Mouse (Mus musculus): ENCODE measurements around the gene Prkch. TPM values are rescaled to one million over a fixed set of nuclear protein-coding genes. Genes with fewer than 3 reads are reported as not detected.

The Prkch gene
- polyA plus RNA-seq, 1 experiment from 2014 or later: 11.2 TPM

- Histone ChIP-seq H3K9ac (ENCODE audit: low read depth, low read length) (no peak overlapping the region), H3K4me1 (replicated peaks; ENCODE audit: insufficient read depth, low read length) (no peaks in the 10 kb centered on the region), H3K9me3 (replicated peaks; ENCODE audit: low read length) (no peaks in the 10 kb centered on the region), H3K36me3 (ENCODE audit: insufficient read depth, low read length) (no peaks in the 10 kb centered on the region), H3K4me2 (ENCODE audit: low read length) (no peak overlapping the region), H3K4me3 (replicated peaks; ENCODE audit: low read depth, low read length) (no peak overlapping the region), H3K27ac (no peak overlapping the region), H3K27me3 (ENCODE audit: insufficient read depth, low read length) (no peaks in the 10 kb centered on the region)
- DNase-seq (ENCODE audit: low spot score) (no peak), ATAC-seq (replicated peaks; ENCODE audit: low FRiP score, low read depth) (no peak)
- 91% methylated on average over 11 of the region's 11 CpGs for WGBS
- TF ChIP-seq CTCF (IDR thresholded peaks at IDR 0.05; ENCODE audit: low read depth): no peak
Observed at GRCm38 (mm10) chr12:73777673-73778072, 193.1 kb downstream of the Prkch start.

DNA sequence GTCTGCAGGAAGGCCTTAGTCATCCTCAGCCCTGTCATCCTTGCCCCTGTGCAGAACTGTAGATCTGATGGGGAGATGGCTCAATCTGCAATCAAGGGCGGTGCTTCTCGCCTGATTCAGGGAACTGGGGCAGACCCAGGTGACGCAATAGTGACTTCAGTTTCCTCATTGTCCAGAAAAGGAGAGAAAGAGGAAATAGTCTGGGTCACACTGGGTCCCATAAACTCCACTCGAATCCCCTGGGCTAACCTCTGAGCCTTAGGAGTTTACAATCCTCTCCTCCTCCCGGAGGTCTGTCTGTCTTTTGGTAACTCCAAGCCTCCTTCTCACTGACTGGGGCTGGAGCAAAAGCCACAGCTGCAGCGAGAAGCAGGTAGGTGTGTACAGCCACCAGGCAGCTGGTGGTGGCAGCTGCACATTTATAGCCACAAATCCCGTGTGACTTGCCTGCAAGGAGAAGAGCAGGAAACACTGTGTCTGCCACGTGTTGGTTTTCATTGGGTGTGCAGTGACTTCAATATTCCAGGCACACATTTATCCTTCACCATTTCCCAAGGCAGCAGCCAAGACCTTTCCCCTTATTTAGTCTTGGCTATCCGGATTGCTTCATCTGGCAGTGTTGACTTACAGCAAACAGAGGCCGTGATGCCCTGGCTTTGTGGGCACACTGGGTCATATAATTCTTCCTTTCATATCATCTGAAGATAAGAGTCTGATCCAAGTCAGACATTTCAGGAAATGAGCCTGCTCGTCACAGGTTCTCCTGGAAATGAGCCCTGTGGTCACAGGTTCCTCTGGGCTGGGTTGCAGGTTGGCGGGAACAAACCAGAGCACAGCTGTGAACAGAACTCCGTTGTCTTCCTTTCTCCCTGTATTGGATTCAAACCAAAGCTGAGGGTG lies 195.0 kb downstream of the Prkch start:
- Histone ChIP-seq H3K27me3 (ENCODE audit: insufficient read depth, low read length) (no peaks in the 10 kb centered on the region), H3K4me3 (replicated peaks; ENCODE audit: low read depth, low read length) (no peak overlapping the region), H3K9ac (ENCODE audit: low read depth, low read length) (no peak overlapping the region), H3K4me2 (ENCODE audit: low read length) (no peak overlapping the region), H3K36me3 (ENCODE audit: insufficient read depth, low read length) (no peaks in the 10 kb centered on the region), H3K4me1 (replicated peaks; ENCODE audit: insufficient read depth, low read length) (no peaks in the 10 kb centered on the region), H3K9me3 (replicated peaks; ENCODE audit: low read length) (no peaks in the 10 kb centered on the region), H3K27ac (no peak overlapping the region)
- no peak for ATAC-seq (replicated peaks; ENCODE audit: low FRiP score, low read depth)
- no peak for TF ChIP-seq CTCF (IDR thresholded peaks at IDR 0.05; ENCODE audit: low read depth)
- no peak for DNase-seq (ENCODE audit: low spot score)
- 44% methylated on average over 13 of the region's 13 CpGs for WGBS

- H3K4me1 ChIP-seq (replicated peaks; ENCODE audit: insufficient read depth, low read length): no peaks in the 10 kb centered on the region
- no peak overlapping the region for H3K4me2 ChIP-seq (ENCODE audit: low read length)
- H3K27ac ChIP-seq: no peak overlapping the region
- no peak overlapping the region for H3K4me3 ChIP-seq (replicated peaks; ENCODE audit: low read depth, low read length)
- no peak for TF ChIP-seq CTCF (IDR thresholded peaks at IDR 0.05; ENCODE audit: low read depth)
- H3K9me3 ChIP-seq (replicated peaks; ENCODE audit: low read length): no peaks in the 10 kb centered on the region
- ATAC-seq (replicated peaks; ENCODE audit: low FRiP score, low read depth) (no peak), DNase-seq (ENCODE audit: low spot score) (no peak)
- no peaks in the 10 kb centered on the region for H3K36me3 ChIP-seq (ENCODE audit: insufficient read depth, low read length)
- no peaks in the 10 kb centered on the region for H3K27me3 ChIP-seq (ENCODE audit: insufficient read depth, low read length)
- 90% methylated on average over 6 of the region's 6 CpGs for WGBS
- no peak overlapping the region for H3K9ac ChIP-seq (ENCODE audit: low read depth, low read length)
Observed at GRCm38 (mm10) chr12:73781425-73782032, 196.9 kb downstream of the Prkch start.

- no peak; the same call in 1 of the 2 replicates for ATAC-seq (replicated peaks; ENCODE audit: low FRiP score, low read depth)
- TF ChIP-seq CTCF (IDR thresholded peaks at IDR 0.05; ENCODE audit: low read depth): no peak
- no peaks in the 10 kb centered on the region for H3K9me3 ChIP-seq (replicated peaks; ENCODE audit: low read length)
- peak; percentile 45 for DNase-seq (ENCODE audit: low spot score)
- no peaks in the 10 kb centered on the region for H3K4me1 ChIP-seq (replicated peaks; ENCODE audit: insufficient read depth, low read length)
- no peak overlapping the region for H3K9ac ChIP-seq (ENCODE audit: low read depth, low read length)
- no peaks in the 10 kb centered on the region for H3K36me3 ChIP-seq (ENCODE audit: insufficient read depth, low read length)
- WGBS: 72% methylated on average over 8 of the region's 8 CpGs
- no peak overlapping the region for H3K4me3 ChIP-seq (replicated peaks; ENCODE audit: low read depth, low read length)
- H3K27me3 ChIP-seq (ENCODE audit: insufficient read depth, low read length): no peaks in the 10 kb centered on the region
- H3K27ac ChIP-seq: no peak overlapping the region
- H3K4me2 ChIP-seq (ENCODE audit: low read length): no peak overlapping the region
Observed at GRCm38 (mm10) chr12:73786909-73787308, 202.3 kb downstream of the Prkch start.

- ATAC-seq (replicated peaks; ENCODE audit: low FRiP score, low read depth) (no peak), DNase-seq (ENCODE audit: low spot score) (no peak)
- Histone ChIP-seq H3K9ac (ENCODE audit: low read depth, low read length) (no peak overlapping the region), H3K27ac (no peak overlapping the region), H3K9me3 (replicated peaks; ENCODE audit: low read length) (no peaks in the 10 kb centered on the region), H3K4me2 (ENCODE audit: low read length) (no peak overlapping the region), H3K4me1 (replicated peaks; ENCODE audit: insufficient read depth, low read length) (0 out of 2 replicates have a peak, but pooled peaks cover under 1% of the 10 kb centered on the region), H3K36me3 (ENCODE audit: insufficient read depth, low read length) (no peaks in the 10 kb centered on the region), H3K27me3 (ENCODE audit: insufficient read depth, low read length) (no peaks in the 10 kb centered on the region), H3K4me3 (replicated peaks; ENCODE audit: low read depth, low read length) (no peak overlapping the region)
- no peak for TF ChIP-seq CTCF (IDR thresholded peaks at IDR 0.05; ENCODE audit: low read depth)
- WGBS: 45% methylated on average over 3 of the region's 3 CpGs
Observed at GRCm38 (mm10) chr12:73788850-73789249, 204.3 kb downstream of the Prkch start.

DNA sequence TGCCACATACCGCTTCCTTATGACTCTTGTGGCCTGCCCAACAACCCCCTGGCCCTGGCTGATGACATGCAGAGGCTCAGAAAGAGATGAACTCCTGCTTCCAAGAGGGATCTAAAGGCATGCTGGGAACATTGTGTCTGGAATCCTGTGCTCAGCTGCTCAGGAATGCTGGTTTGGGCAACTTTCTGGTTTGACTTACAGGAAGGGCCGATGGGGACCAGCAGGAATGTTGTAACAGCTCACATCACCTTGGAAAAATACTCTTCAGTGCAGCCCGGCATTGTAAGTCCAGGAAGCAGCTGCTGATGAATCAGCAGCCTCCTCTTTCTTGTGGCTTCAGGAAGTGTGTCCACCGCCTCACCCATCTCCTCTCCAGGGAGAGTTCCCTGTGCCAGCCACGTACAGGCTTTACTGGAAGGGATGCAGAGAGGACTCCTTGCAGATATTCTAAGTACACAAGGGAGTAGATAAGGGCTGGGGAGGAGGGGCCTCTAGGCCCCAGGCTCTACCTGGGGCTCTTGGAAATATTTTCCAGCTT lies 206.0 kb downstream of the Prkch start:
- no peak overlapping the region for H3K9ac ChIP-seq (ENCODE audit: low read depth, low read length)
- 50% methylated on average over 5 of the region's 5 CpGs for WGBS
- DNase-seq (ENCODE audit: low spot score): peak; percentile 68

More for the DNA sequence above, 206.0 kb downstream of the Prkch start:
- peaks cover 6% of the 10 kb centered on the region; the same call in 1 of the 2 replicates for H3K4me1 ChIP-seq (replicated peaks; ENCODE audit: insufficient read depth, low read length)
- no peaks in the 10 kb centered on the region for H3K27me3 ChIP-seq (ENCODE audit: insufficient read depth, low read length)
- no peaks in the 10 kb centered on the region for H3K36me3 ChIP-seq (ENCODE audit: insufficient read depth, low read length)
- no peak for ATAC-seq (replicated peaks; ENCODE audit: low FRiP score, low read depth)
- H3K4me2 ChIP-seq (ENCODE audit: low read length): no peak overlapping the region
- TF ChIP-seq CTCF (IDR thresholded peaks at IDR 0.05; ENCODE audit: low read depth): no peak
- peak overlapping the region; percentile 48 for H3K27ac ChIP-seq
- no peaks in the 10 kb centered on the region for H3K9me3 ChIP-seq (replicated peaks; ENCODE audit: low read length)
- H3K4me3 ChIP-seq (replicated peaks; ENCODE audit: low read depth, low read length): no peak overlapping the region

Measured in kidney, postnatal 0 days (tissue).